Comparison of ENCODE assay signal across 21 mouse cellular contexts in the genomic region with DNA sequence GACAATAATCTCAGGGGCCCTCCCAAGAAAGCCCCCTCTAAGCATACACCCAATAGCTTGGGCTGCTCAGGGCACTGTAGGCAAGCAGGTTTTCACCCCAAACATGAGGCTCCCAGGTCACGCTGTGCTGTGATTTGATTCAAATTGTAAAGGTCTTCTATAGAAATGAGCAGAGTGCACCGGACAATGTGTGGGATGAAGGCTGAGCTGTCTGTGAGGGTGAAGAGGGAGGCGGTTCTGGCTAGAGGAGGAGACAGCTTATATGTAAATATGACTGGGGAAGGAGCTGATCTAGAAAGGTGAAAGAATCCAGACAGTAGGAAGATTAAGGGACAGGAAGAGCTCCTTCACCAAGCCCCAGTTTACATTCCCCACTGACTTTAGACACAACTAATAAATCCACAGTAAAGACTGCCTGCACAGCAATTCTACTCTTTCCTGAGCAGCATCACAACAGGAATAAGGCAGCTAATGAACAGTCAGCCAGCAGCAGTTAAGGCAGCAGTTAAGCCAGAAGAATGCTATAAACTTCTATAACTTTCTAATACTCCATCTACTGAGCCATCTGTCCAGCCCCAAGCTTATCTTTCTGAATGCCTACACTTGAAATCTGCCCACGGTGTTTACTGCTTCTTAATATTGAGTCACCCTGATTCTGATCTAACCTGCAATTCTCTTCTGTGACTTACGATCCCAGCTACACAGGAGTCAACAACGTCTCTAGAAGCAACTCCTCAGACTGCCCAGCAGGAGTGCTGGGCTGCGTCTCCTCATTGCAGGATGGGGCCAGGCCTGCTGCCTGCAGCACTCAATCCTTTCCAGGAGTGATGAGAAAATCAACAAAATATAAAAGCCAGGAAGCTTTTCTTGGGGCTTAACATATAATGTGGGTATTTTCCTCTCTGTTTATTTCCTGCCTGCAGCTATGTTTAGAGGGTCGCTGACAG. TPM values are rescaled to one million over a fixed set of nuclear protein-coding genes. Genes with fewer than 3 reads are reported as not detected.
DNase-seq lines count a peak whose midpoint lies in the region; ATAC-seq and TF ChIP-seq lines count a peak whose summit lies in the region.
"Had no signal": no experiment of that assay in that cellular context is flagged by ENCODE, and none has a peak within 500 bp of the region (broad histone marks: within the 10 kb centered on the region; RNA-seq: fewer than 3 reads in every experiment).

No protein-coding gene starts in this region.

- no peak for TF ChIP-seq EP300 in stomach, postnatal 0 days (optimal IDR thresholded peaks at IDR 0.05)

- no peaks in the 10 kb centered on the region for H3K27me3 ChIP-seq in kidney, embryonic 15.5 days
- H3K27me3 ChIP-seq in neural tube, embryonic 14.5 days (ENCODE audit: control insufficient read depth, insufficient read depth, low read length): no peaks in the 10 kb centered on the region
- H3K27me3 ChIP-seq in intestine, embryonic 16.5 days (replicated peaks; ENCODE audit: control insufficient read depth, insufficient read depth, low read length): no peaks in the 10 kb centered on the region
- H3K27me3 ChIP-seq in stomach, postnatal 0 days (ENCODE audit: control insufficient read depth, insufficient read depth, low read length): no peaks in the 10 kb centered on the region
- H3K27me3 ChIP-seq: liver, embryonic 15.5 days had no signal

- peak; percentile 48 for TF ChIP-seq CTCF in stomach, postnatal 0 days (IDR thresholded peaks at IDR 0.05; ENCODE audit: low read depth)

- peaks cover 34% of the 10 kb centered on the region for H3K36me3 ChIP-seq in kidney, embryonic 15.5 days
- no peaks in the 10 kb centered on the region; the same call in 1 of the 2 replicates for H3K36me3 ChIP-seq in neural tube, embryonic 14.5 days (ENCODE audit: control insufficient read depth, insufficient read depth, low read length)
- H3K36me3 ChIP-seq in intestine, embryonic 16.5 days (ENCODE audit: control insufficient read depth, insufficient read depth, low read length): 0 out of 2 replicates have a peak, but pooled peaks cover 2% of the 10 kb centered on the region
- H3K36me3 ChIP-seq in stomach, postnatal 0 days (ENCODE audit: control insufficient read depth, insufficient read depth, low read length): no peaks in the 10 kb centered on the region

- H3K9ac ChIP-seq in kidney, embryonic 15.5 days: no peak overlapping the region
- H3K9ac ChIP-seq in neural tube, embryonic 14.5 days (replicated peaks; ENCODE audit: low read depth, low read length): no peak overlapping the region
- H3K9ac ChIP-seq in intestine, embryonic 16.5 days (ENCODE audit: low read depth, low read length): no peak overlapping the region
- H3K9ac ChIP-seq in stomach, postnatal 0 days (ENCODE audit: low read length): no peak overlapping the region
- H3K9ac ChIP-seq: liver, embryonic 15.5 days had no signal

- H3K9me3 ChIP-seq in kidney, embryonic 15.5 days (replicated peaks): no peaks in the 10 kb centered on the region
- H3K9me3 ChIP-seq in neural tube, embryonic 14.5 days (ENCODE audit: control insufficient read depth, low read length): no peaks in the 10 kb centered on the region
- H3K9me3 ChIP-seq in intestine, embryonic 16.5 days (ENCODE audit: control insufficient read depth, low read length): no peaks in the 10 kb centered on the region
- H3K9me3 ChIP-seq in stomach, postnatal 0 days (ENCODE audit: control insufficient read depth, low read length): no peaks in the 10 kb centered on the region
- H3K9me3 ChIP-seq: liver, embryonic 15.5 days had no signal

- H3K27ac ChIP-seq in kidney, embryonic 15.5 days: peak overlapping the region; percentile 38; the same call in 1 of the 2 replicates
- H3K27ac ChIP-seq in neural tube, embryonic 14.5 days (ENCODE audit: low read depth, low read length): no peak overlapping the region
- no peak overlapping the region for H3K27ac ChIP-seq in intestine, embryonic 16.5 days (ENCODE audit: low read length)
- 0 out of 2 replicates have a peak overlapping the region, but pooled peaks have one; percentile 13 for H3K27ac ChIP-seq in stomach, postnatal 0 days (replicated peaks)
- H3K27ac ChIP-seq: left cerebral cortex, adult 2 months; liver, embryonic 15.5 days had no signal

- 51% methylated on average over 8 of the region's 8 CpGs for WGBS in kidney, embryonic 15.5 days
- 47% methylated on average over 8 of the region's 8 CpGs for WGBS in neural tube, embryonic 14.5 days
- 33% methylated on average over 8 of the region's 8 CpGs for WGBS in intestine, embryonic 16.5 days
- 44% methylated on average over 8 of the region's 8 CpGs for WGBS in stomach, postnatal 0 days

- intact Hi-C loops in gastrocnemius, postnatal 36 days (cut with DNase I): no loop called here

- H3K4me1 ChIP-seq in kidney, embryonic 15.5 days: peaks cover 3% of the 10 kb centered on the region; the same call in 1 of the 2 replicates
- 0 out of 2 replicates have a peak, but pooled peaks cover 2% of the 10 kb centered on the region for H3K4me1 ChIP-seq in neural tube, embryonic 14.5 days (ENCODE audit: control insufficient read depth, insufficient read depth, low read length)
- H3K4me1 ChIP-seq in intestine, embryonic 16.5 days (ENCODE audit: control insufficient read depth, insufficient read depth, low read length): no peaks in the 10 kb centered on the region
- no peaks in the 10 kb centered on the region for H3K4me1 ChIP-seq in stomach, postnatal 0 days (replicated peaks; ENCODE audit: control insufficient read depth, insufficient read depth)

- DNase-seq in kidney, postnatal 25 days: no peak
- no peak for DNase-seq in neural tube, embryonic 10.5 days (ENCODE audit: extremely low spot score, low spot score)
- no peak for DNase-seq in stomach, postnatal 0 days (ENCODE audit: low spot score)
- DNase-seq in gastrocnemius, postnatal 36 days: no peak
- no peak for DNase-seq in right cerebral cortex, postnatal 4 days
- DNase-seq: adrenal gland, adult 8-10 months; cerebellum, adult 11-12 months; cerebellum, postnatal 25 days; heart, adult 18-20 months; kidney, adult 18-20 months; midbrain, embryonic 14.5 days; right cerebral cortex, postnatal 25 days; thymus, postnatal 4 days had no signal

- no peak for ATAC-seq in kidney, embryonic 15.5 days (replicated peaks; ENCODE audit: low FRiP score)
- ATAC-seq in neural tube, embryonic 14.5 days (ENCODE audit: low read depth): peak; percentile 60; the same call in 1 of the 2 replicates
- ATAC-seq in intestine, embryonic 16.5 days: peak; percentile 72
- peak; percentile 75 for ATAC-seq in stomach, postnatal 0 days (ENCODE audit: low FRiP score, low TSS enrichment)
- ATAC-seq: forebrain, embryonic 16.5 days had no signal

- H3K4me2 ChIP-seq in kidney, embryonic 15.5 days: no peak overlapping the region
- H3K4me2 ChIP-seq in neural tube, embryonic 14.5 days (ENCODE audit: low read depth, low read length): no peak overlapping the region
- H3K4me2 ChIP-seq in intestine, embryonic 16.5 days (ENCODE audit: low read depth, low read length): no peak overlapping the region
- H3K4me2 ChIP-seq in stomach, postnatal 0 days (replicated peaks; ENCODE audit: low read depth): no peak overlapping the region
- H3K4me2 ChIP-seq: liver, embryonic 15.5 days had no signal

- no peak overlapping the region for H3K4me3 ChIP-seq in kidney, embryonic 15.5 days (replicated peaks)
- no peak overlapping the region for H3K4me3 ChIP-seq in neural tube, embryonic 14.5 days (ENCODE audit: low read depth, low read length)
- H3K4me3 ChIP-seq in intestine, embryonic 16.5 days (ENCODE audit: low read length): no peak overlapping the region
- no peak overlapping the region for H3K4me3 ChIP-seq in stomach, postnatal 0 days (ENCODE audit: low read depth, low read length)
- H3K4me3 ChIP-seq: left cerebral cortex, adult 2 months; liver, embryonic 15.5 days had no signal

RNA-seq across cellular contexts. Expression of gene Armc10, which starts 21.9 kb away (rescaled TPM):
- 50.8 and 52.5 TPM in 2 replicates for polyA plus RNA-seq in kidney, embryonic 15.5 days (2015; fragmentation: Nextera tagmentation; extraction: Ambion mirVana)
- polyA plus RNA-seq in neural tube, embryonic 14.5 days (2014; fragmentation: Nextera tagmentation; extraction: Ambion mirVana): 51.1 and 57.2 TPM in 2 replicates
- 28.9 and 31.2 TPM in 2 replicates for polyA plus RNA-seq in intestine, embryonic 16.5 days (2015; fragmentation: Nextera tagmentation; extraction: Ambion mirVana)
- 20.5 and 21.0 TPM in 2 replicates for polyA plus RNA-seq in stomach, postnatal 0 days (2015; fragmentation: Nextera tagmentation; extraction: Ambion mirVana)
- total RNA-seq in gastrocnemius, postnatal 36 days (2021): 1 to 10 TPM; 2.6 to 4.3 TPM

RNA-seq across cellular contexts. Expression of gene Fbxl13, which starts 22.0 kb away (rescaled TPM):
- polyA plus RNA-seq in kidney, embryonic 15.5 days (2015; fragmentation: Nextera tagmentation; extraction: Ambion mirVana): 0.22 and 0.42 TPM in 2 replicates
- 0.21 and 0.35 TPM in 2 replicates for polyA plus RNA-seq in neural tube, embryonic 14.5 days (2014; fragmentation: Nextera tagmentation; extraction: Ambion mirVana)
- 0.09 and 0.15 TPM in 2 replicates for polyA plus RNA-seq in intestine, embryonic 16.5 days (2015; fragmentation: Nextera tagmentation; extraction: Ambion mirVana)
- polyA plus RNA-seq in stomach, postnatal 0 days (2015; fragmentation: Nextera tagmentation; extraction: Ambion mirVana): 0.17 and 0.28 TPM in 2 replicates
- total RNA-seq in gastrocnemius, postnatal 36 days (2021): under 1 TPM in 1 of 2 experiments, not detected in 1; 0.12 TPM
- total RNA-seq: gastrocnemius, adult 18-20 months; heart, adult 18-20 months; hematopoietic stem cell, adult 5-6 weeks had no signal

RNA-seq across cellular contexts. Expression of gene Napepld, which starts 33.7 kb away (rescaled TPM):
- 6.0 and 7.6 TPM in 2 replicates for polyA plus RNA-seq in kidney, embryonic 15.5 days (2015; fragmentation: Nextera tagmentation; extraction: Ambion mirVana)
- polyA plus RNA-seq in neural tube, embryonic 14.5 days (2014; fragmentation: Nextera tagmentation; extraction: Ambion mirVana): 3.1 and 3.2 TPM in 2 replicates
- 2.6 and 3.1 TPM in 2 replicates for polyA plus RNA-seq in intestine, embryonic 16.5 days (2015; fragmentation: Nextera tagmentation; extraction: Ambion mirVana)
- 3.3 and 3.7 TPM in 2 replicates for polyA plus RNA-seq in stomach, postnatal 0 days (2015; fragmentation: Nextera tagmentation; extraction: Ambion mirVana)
- 1 to 10 TPM; 8.8 to 9.9 TPM for total RNA-seq in gastrocnemius, postnatal 36 days (2021)

Comparison
In these comparisons a context has a peak if more than half of its experiments do, and no peak if none do; other contexts are left out.
1. H3K27ac ChIP-seq: peak in kidney, embryonic 15.5 days (single experiment) and stomach, postnatal 0 days (single experiment); none in neural tube, embryonic 14.5 days (single experiment) and intestine, embryonic 16.5 days (single experiment).